Mouse (Mus musculus): ENCODE data around the gene Ubap2l.

Ubap2l gene

DNA sequence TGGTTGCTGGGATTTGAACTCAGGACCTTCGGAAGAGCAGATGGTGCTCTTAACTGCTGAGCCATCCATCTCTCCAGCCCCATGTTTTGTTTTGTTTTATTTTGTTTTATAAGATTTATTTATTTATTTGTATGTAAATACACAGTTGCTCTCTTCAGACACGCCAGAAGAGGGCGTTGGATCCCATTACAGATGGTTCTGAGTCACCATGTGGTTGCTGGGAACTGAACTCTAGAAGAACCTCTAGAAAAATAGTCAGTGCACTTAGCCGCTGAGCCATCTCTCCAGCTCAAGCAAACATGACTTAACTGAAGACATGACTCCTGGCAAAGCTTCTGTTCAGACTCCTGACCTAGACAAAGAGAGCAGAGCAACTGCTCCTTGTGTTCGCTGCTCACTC, 70.0 kb downstream of the Ubap2l start:
- in situ Hi-C loops (cut with MboI, MseI), result no loop called here

DNA sequence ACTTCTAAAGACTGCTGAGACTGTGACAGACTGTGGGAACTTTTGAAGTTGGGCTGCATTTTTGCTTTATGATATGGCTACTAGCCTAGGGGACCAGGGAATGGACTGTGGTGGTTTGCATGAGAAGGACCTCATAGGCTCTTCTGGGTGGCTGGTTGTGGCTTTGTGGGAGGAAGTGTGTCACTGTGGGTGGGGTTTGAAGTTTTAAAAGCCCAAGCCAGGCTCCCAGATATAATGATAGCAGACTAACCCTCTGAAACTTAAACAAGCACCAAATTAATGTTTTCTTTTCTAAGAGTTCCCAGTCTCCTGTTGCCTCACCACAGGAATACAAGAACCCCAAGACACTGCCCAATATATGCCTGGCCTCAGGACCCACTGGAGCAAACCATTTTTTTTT, 75.6 kb downstream of the Ubap2l start:
- in situ Hi-C loops (cut with MboI, MseI), result no loop called here

DNA sequence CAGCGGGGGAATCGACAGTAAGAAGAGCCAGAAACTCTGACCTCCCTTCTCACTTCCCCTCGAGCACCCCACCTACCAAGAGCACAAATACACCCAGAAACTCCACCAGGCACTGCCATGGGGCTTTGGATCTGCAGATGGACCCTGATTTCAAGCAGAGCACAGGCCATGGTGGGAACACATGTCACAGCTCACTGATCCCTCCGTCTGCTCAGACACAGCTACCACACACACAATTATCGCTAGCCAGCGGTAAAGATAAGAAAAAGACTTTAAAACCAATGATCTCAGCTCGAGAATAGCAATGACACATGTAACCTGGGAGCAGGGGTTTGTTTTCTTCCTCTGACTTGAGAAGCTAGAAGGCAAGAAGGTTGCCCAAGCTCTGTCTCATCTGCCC, 83.9 kb downstream of the Ubap2l start:
- in situ Hi-C loops (cut with MboI, MseI), result no loop called here

DNA sequence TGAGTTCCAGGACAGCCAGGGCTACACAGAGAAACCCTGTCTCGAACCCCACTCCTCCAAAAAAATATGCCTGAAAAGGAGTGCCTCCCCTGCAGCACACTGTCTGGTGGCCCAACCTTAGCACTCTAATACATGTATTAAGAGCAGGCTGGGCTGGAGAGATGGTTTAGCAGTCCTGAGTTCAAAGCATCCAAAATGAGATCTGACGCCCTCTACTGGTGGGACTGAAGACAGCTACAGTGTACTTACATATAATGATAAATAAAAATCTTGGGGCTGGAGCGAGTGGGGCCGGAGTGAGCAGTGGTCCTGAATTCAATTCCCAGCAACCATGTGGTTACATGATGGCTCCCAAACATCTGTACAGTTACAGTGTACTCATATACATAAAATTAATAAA, 85.5 kb downstream of the Ubap2l start:
- in situ Hi-C loops (cut with MboI, MseI), result no loop called here

DNA sequence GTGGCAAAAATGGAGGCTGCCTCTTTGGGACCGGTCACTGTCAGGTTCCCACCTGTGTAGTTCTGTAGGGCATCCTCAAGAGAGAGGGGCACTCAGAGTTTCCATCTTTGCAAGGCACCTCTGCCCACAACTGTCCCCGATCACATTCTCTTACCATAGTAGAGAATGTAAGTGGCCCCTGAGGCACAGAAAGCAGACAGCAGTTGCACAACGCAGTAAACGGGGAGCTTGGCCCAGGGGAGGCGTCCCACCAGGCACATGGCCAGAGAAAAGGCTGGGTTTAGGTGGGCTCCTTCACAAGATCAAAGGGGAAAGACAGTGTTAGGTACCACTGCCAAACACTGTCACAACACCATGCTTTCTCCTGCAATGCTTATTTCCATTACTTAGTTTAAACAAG, 86.5 kb downstream of the Ubap2l start:
- in situ Hi-C loops (cut with MboI, MseI), result no loop called here

DNA sequence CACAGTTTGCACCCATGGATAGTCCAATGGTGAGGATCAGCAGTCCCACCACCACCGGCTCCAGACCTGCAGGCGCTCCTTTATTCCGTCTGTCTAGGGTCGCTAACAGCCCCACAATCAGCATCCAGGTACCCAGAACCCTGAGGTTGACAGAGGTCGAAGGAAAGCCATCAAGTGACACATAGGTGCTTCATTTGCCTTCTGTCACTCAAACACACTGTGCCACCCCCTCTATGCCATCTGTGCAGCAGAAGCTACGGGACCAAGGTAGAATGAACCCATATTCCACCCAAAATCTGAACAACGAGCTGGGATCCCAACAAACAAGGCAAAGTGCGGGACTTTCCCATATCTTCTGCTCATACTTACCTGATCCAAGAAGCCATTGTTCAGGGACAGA, 86.9 kb downstream of the Ubap2l start:
- in situ Hi-C loops (cut with MboI, MseI), result no loop called here

DNA sequence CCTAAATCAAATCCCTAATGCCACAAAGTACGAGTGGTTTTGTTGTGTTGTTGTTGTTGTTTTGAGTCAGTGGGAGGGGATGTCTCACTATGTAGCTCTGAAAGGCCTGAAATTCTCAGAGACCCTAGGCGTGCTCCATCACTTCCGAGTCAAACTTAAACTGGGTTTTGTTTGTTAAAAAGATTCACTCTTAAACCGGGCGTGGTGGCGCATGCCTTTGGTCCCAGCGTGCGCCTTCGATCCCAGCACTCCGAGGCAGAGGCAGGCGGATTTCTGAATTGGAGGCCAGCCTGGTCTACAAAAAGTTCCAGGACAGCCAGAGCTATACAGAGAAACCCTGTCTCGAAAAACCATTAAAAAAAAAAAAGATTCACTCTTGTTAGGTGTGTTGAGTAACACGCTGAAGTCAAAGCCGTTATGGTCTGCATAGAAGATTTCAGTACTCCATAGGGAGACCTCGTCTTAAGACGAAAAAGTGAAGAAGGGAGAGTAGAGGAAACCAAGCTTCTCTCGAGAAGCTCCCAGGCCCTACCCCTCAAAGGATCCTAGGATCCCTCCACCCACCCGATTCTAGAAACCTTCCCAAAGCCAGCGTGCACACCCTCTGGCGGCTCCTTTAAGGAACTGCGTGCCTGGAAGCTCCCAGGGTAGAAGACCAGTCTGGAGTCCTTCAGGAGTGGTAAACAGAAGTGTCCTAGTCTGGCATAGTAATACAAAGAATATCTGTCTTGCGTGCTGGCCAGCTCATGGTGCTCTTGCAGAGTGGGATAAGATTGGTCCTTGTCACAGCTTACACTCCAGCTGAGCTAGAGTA, 88.3 kb downstream of the Ubap2l start:
- in situ Hi-C loops (cut with MboI, MseI), result no loop called here

DNA sequence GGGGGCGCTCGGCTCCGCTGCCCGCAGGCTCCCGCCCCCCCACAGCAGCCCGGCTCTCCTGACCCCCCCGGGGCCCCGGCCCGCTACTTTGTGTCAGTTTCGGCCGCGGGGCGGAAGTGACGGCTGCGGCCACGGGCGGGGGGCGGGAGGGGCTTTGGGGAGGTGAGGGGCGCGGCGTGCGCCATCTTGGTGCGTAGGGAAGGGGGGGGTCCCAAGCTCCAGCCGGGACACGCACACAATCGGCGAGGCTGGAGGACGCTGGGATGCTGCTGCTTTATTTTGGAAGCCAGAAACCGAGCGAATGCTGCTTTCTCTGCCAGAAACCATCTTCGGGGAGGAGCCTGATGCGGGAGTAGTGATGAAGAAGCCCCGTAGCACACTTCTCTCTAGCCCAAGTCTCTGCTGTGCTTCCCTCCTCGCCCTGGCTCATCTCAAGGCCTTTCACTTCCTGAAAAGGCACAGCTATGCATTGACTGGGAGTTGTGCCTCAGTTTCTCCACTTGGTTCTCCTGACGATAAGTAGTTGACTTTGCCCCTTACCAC, 89.1 kb downstream of the Ubap2l start, which contains the start of gene Atp8b2:
Gene Atp8b2, minus strand, starts transcription at position 288 of the 543 bp plus-strand sequence.
- in situ Hi-C loops (cut with MboI, MseI), result no loop called here

DNA sequence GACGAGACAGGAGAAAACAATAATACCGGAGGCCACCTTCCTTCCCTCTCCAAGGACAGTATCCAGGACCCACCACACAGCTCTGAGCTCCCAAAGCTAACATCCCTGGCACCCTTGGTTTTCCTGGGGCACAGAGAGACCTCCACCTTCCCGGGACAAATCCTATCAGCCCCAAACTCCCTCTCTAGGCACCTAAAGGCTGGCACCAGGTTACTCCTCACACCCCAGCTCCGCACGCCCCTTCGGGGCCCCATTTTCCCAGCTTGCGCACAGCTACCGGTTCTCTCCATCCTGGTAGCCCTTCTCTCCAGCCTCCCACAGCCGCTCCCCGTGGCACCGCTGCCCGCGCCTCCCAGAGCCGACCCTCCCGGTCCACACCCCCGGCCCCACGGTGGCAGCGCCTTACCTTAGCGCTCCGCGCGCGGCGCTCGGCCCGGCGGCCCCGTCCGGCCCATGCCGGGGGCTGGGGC, 89.6 kb downstream of the Ubap2l start:
- in situ Hi-C loops (cut with MboI, MseI), result no loop called here

DNA sequence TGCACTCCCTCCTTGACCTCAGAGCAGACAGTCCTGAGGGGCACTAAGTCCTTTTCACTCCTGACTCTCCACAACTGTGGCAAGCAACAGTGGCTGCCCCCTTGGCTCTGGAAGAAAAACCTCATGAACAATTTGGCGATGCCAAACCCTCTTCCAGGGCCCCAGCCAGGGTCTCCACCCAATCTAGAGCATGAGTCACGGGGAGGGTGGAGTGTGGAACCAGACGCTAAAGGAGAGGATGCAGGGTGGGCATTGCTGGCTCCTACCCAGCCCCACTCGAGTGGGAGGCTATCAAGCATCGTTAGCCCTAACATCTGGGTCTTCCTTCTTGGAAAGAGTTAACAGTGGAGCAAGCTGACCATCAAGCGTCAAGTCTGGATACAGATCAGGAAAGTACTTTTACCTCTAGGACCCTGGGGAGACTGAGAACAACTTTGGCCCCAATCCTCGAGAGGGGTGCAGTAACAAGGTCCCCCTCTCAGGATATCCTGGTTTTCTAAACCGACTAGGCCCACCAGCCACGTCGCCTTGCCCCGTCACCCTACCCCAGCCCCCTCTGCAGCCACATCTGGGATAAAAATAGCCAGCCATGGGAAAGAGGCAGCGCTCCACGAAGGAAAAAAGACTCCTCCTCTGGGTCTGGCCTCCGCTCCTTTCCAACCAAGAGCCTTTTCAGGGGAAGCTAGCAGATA, 90.2 kb downstream of the Ubap2l start:
- in situ Hi-C loops (cut with MboI, MseI), result no loop called here

DNA sequence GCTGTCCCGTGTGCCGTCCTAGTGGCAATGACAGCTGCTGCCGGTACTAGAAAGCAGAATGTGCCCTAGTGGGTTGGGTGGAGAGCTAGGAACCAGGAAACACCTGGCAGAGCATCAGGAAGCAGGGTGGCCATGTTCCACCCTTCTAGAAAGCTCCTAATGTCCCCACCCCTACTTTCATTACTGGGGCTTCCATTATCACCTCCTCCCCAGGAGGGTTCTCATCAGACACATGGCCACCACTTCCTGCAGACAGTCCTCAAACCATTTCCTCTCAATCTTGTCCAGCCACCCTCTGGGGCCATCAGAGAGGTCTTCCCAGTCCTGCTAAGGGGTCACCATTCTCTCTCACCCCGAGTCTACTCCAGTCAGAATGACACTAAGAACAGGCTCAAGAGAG, 91.0 kb downstream of the Ubap2l start:
- in situ Hi-C loops (cut with MboI, MseI), result no loop called here

DNA sequence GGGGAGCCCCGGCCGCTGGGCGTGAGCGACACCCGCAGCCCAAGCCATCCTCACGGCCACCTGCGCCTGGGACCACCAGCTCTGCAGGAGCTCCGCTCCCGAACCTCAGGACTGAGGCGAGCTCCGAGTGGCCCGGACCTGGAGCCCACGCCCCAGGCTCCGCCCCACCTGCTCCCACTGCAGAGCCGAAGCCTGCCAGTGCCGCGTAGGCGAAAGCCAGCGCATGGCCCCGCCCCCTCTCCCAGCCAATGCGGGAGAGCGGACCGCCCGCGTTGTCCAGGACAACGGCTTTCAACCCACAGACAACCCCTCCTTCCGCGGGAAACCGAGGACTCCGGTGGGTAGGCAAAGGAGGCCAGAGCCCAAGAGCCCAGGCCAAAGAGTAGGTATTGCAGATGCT, 92.0 kb downstream of the Ubap2l start:
- in situ Hi-C loops (cut with MboI, MseI), result no loop called here

DNA sequence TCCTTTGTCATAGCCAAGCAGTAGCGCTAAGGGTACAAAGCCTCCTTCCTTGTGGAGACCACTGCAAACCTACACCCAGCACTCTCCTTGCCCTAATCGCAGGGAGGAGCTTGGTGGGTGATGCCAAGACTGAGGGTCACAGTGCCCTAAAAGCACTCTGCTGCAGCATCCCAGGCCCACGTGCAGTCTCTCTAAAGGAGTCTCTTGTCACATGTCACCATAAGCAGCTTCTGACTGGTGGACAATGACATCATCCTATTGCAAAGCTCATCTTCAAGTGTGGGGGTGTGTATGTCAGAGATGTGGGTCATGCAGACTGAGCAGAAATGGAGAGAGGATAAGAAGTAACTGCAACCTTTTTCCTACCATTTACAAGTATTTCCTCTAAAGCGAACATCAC, 93.0 kb downstream of the Ubap2l start:
- in situ Hi-C loops (cut with MboI, MseI), result loop anchor here in 1 of 2 experiments (5.0 kb wide), 1 partner anchor 113 kb away; the partner anchor contains the start of gene Tpm3

DNA sequence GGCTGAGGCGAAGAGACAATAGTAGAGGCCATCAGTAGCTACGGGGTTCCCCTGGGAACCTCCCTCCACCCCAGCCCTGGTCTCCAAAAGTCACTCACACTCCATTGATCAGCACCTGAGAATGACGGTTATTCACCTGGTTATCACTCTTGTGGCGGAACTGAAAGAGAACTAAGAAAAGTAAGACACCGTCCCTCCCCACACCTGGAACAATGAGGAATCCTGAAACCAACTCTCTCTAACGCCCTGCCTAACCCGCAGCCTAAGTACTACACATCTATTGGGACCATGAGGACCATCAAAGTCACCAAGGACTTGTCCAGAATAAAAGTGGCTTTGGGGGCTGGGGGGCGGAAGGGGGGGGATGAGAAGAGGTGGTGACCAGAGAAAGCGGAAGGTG, 94.5 kb downstream of the Ubap2l start:
- in situ Hi-C loops (cut with MboI, MseI), result loop anchor here in 1 of 2 experiments (5.0 kb wide), 1 partner anchor 114 kb away; the partner anchor contains the start of gene Tpm3

DNA sequence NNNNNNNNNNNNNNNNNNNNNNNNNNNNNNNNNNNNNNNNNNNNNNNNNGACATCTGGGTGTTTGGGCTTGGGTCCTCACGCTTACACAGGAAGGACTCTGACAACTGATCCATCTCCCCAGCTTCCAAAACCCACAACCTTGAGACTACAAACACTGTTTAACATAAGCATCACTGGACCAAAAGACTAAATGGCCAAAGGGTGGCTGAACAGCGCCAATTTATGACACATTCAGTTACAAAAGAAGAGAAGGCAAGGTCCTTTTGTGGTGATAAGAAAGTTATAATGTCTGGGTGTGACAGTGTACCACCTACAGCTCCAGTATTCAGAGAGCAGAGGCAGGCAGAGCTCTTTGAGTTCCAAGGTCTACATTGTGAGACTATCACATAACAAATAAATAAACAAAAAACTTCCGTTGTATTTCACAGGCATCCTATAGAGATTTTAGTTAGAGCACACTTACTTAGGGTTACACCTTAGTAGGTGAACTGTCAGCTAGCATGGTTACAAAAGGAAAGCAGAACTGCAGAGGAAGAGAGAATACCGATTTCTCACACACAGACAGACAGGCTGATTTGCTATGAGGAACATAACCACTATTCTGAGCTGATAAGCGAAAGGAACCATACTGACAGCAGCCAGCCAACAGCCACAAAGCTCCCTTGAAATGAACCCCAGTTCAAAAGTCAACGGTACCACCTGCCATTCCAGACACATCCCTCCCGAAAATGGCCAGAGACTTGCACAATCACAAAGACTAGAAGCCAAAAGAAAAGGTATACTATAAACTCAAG, 96.1 kb downstream of the Ubap2l start:
- in situ Hi-C loops (cut with MboI, MseI), result loop anchor here in 1 of 2 experiments (5.0 kb wide), 1 partner anchor 116 kb away; the partner anchor contains the start of gene Tpm3

DNA sequence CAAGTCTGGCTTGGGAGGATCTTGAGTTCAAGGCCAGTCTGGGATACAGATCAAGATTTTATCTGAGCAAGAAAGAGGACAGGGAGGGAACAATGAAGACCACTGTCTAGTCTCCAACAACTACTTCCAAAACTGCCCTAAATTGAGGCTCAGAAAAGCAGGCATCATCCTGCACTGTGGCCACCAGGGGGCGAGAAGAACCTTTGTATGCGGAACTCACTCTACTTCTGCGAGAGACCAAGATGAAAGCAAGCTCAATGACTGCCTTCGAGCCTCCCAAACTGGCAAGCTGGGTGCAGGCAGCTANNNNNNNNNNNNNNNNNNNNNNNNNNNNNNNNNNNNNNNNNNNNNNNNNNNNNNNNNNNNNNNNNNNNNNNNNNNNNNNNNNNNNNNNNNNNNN, 99.0 kb downstream of the Ubap2l start:
- in situ Hi-C loops (cut with MboI, MseI), result no loop called here

Data from T-helper 17 cell (primary cell).